Mouse (Mus musculus) frontal cortex, adult 2 months (tissue): ENCODE results near the gene Fsd1. TPM values are rescaled to one million over a fixed set of nuclear protein-coding genes. Genes with fewer than 3 reads are reported as not detected.

ENCODE experiments used
- polyA plus RNA-seq: library from polyadenylated mRNA; depleted of rRNA; stranded (reverse); fragments of >200 nt; gene quantifications from 2 replicates; pipeline ENCODE4 v1.2.3, GENCODE M21; 2012; rRNA removed

The Fsd1 gene
- polyA plus RNA-seq, 1 experiment, result 68.7 TPM

Other genes with a start within 250 kb of the Fsd1 start
- gene Adgre4, start 236.5 kb upstream of the Fsd1 start, polyA plus RNA-seq, result 0.10 and 0.15 TPM in 2 replicates
- 2.9 and 3.5 TPM in 2 replicates for gene Zfp119a, start 107.6 kb upstream of the Fsd1 start, polyA plus RNA-seq
- gene Zfp959, start 94.4 kb upstream of the Fsd1 start, polyA plus RNA-seq, result 5.7 and 7.0 TPM in 2 replicates
- 2.0 and 2.4 TPM in 2 replicates for gene Zfp119b, start 37.0 kb upstream of the Fsd1 start, polyA plus RNA-seq
- gene Ebi3, start 33.9 kb upstream of the Fsd1 start, polyA plus RNA-seq, result 1.9 and 2.0 TPM in 2 replicates
- gene Yju2, start 27.4 kb upstream of the Fsd1 start, polyA plus RNA-seq, result 10.6 and 12.3 TPM in 2 replicates
- gene Shd, start 16.0 kb upstream of the Fsd1 start, polyA plus RNA-seq, result 57.6 and 61.6 TPM in 2 replicates
- gene Stap2, start 19.1 kb downstream of the Fsd1 start, polyA plus RNA-seq, result 4.7 and 5.3 TPM in 2 replicates
- 126 and 132 TPM in 2 replicates for gene Mpnd, start 19.2 kb downstream of the Fsd1 start, polyA plus RNA-seq
- gene Sh3gl1, start 50.1 kb downstream of the Fsd1 start, polyA plus RNA-seq, result 46.0 and 50.7 TPM in 2 replicates
- 2.7 and 2.8 TPM in 2 replicates for gene Chaf1a, start 53.9 kb downstream of the Fsd1 start, polyA plus RNA-seq
- gene Ubxn6, start 88.5 kb downstream of the Fsd1 start, polyA plus RNA-seq, result 106 and 113 TPM in 2 replicates
- 129 and 145 TPM in 2 replicates for gene Hdgfl2, start 93.1 kb downstream of the Fsd1 start, polyA plus RNA-seq
- gene Plin4, start 123.3 kb downstream of the Fsd1 start, polyA plus RNA-seq, result 0.36 and 0.56 TPM in 2 replicates
- 0.19 and 0.38 TPM in 2 replicates for gene Plin5, start 131.1 kb downstream of the Fsd1 start, polyA plus RNA-seq
- 1.9 and 3.4 TPM in 2 replicates for gene Lrg1, start 135.5 kb downstream of the Fsd1 start, polyA plus RNA-seq
- gene Sema6b, start 153.8 kb downstream of the Fsd1 start, polyA plus RNA-seq, result 89.0 and 95.5 TPM in 2 replicates
- 6.6 TPM in 2 replicates for gene Tnfaip8l1, start 176.0 kb downstream of the Fsd1 start, polyA plus RNA-seq
- gene Mydgf, start 197.4 kb downstream of the Fsd1 start, polyA plus RNA-seq, result 43.1 and 43.8 TPM in 2 replicates
- gene Dpp9, start 232.4 kb downstream of the Fsd1 start, polyA plus RNA-seq, result 49.7 and 52.4 TPM in 2 replicates